Mouse (Mus musculus) adrenal gland, postnatal 10 days (tissue): Measurements from ENCODE around the gene Mrap. TPM values are rescaled to one million over a fixed set of nuclear protein-coding genes. Genes with fewer than 3 reads are reported as not detected.

Experiments
- DNase-seq: peaks from one replicate; pipeline ENCODE4 v3.0.0; 2021; ENCODE audit warnings: mixed read lengths
- long read RNA-seq, 2 experiments: library from polyadenylated mRNA; stranded (forward); transcript quantifications; one replicate each; pipeline ENCODE4 v2.0.0; 2021
- total RNA-seq, 2 experiments: library from RNA; stranded (reverse); gene quantifications; 2 replicates each; pipeline ENCODE4 v1.2.3; 2021

Gene Mrap
- 100 to 1,000 TPM; 218 to 374 TPM for total RNA-seq
- long read RNA-seq, experiment 1, transcript Mrap-202 (4 exons, 1,203 nt), result minor isoform, 9 of 354 reads
- long read RNA-seq, experiment 1, transcript Mrap-201 (3 exons, 1,001 nt), result major isoform, 264 of 354 reads
- long read RNA-seq, experiment 1, transcript Mrap-204 (3 exons, 661 nt), result minor isoform, 6 of 354 reads
- long read RNA-seq, experiment 1, partial matches to known transcripts, result 38 of 354 reads
- long read RNA-seq, experiment 1, other reads (novel, unspliced or antisense), result 37 of 354 reads
- long read RNA-seq, experiment 2, transcript Mrap-204 (3 exons, 661 nt), result minor isoform, 6 of 219 reads
- long read RNA-seq, experiment 2, transcript Mrap-201 (3 exons, 1,001 nt), result major isoform, 193 of 219 reads
- long read RNA-seq, experiment 2, partial matches to known transcripts, result 8 of 219 reads
- long read RNA-seq, experiment 2, other reads (novel, unspliced or antisense), result 9 of 219 reads

DNA sequence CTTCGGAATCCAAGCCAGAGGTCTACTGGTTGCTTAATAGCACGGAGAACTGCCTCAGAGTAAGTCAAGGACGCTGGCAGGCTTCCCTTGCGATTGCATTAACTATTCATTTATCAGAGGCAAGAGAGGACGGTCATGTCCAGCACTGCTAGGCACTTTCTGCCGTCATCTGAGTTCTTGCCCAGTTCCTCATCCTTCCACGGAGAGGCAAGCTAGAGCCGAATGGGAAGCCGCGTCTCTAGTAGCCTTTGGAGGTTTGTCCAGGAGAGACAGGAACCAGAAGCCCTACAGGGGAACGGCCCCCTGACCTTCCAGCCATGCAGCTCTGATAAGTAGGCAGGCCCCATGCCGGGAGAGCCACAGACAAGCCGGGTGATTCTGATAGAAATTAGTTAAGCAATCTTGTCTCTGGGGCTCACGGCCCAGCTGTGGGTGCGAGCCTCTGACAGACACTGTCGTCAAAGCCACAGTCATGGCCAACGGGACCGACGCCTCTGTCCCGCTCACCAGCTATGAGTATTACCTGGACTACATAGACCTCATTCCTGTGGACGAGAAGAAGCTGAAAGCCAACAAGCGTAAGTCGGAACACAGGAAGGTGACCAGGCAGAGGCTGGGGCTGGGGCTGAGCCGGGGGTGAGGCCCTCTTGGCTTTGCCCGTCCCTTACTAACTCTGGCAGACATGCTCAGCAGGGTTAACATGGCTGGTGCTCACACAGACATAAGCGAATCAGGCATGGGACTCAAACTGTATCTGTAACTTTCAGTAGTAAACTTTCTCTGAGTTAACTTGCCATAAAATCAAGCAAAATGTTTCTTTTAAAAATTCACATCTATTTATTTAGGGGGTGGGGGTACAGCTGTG is at the start of gene Mrap:
Gene Mrap, plus strand, starts transcription at position 116 of the 865 bp plus-strand sequence.
- peak; percentile 93 for DNase-seq

DNA sequence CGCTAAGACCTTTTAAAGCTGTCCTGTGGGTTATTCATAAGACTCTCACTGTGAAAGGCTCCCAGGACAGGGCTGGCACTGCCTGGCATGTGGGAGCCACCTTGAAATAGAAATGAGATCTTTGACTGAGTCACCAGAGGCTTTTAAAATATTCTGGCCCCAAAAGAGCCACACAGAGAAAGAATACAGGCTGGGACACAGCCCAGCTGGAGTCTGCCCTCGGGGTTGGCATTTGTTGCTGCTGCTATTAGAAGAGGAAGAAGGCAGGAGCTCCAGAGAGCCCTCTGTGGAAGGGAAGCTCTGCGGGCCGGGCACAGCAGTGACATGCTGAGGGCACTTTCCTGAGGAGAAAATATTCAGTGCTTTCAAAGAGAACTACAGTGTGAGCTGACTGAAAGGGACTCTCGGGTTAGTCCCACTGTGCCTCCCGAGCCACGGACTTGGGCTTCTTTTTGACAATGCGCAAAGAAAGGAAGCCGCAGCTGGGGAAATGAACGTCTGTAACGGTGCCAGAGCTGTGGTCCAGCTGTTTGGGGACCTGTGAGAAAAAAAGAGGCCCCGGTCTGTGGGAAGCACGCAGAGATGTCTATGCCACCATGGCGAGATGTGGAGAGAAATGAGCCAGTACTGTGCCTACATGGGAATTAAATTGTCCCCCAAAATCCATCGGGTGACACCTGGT is 45.2 kb upstream of the Mrap start:
- peak; percentile 61 for DNase-seq

DNA sequence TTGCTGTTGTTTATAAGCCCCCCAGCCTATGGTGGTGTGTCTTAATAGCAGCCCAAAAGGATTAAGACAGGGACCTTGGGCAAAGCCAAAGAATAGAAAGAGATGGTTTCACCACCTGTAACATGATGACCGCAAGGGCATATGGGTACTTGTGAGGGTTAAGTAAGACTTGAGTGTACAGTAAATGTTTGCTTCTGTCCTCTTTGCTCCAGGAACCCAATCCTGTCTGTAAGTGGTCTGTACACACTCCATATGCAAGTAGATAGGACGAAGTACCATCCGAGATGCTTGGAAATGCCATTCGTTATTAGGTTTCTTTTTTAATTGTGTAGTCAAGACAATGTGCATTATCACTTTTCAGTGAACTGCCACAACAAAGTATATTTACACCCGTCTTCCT is 44.4 kb upstream of the Mrap start:
- no peak for DNase-seq

DNA sequence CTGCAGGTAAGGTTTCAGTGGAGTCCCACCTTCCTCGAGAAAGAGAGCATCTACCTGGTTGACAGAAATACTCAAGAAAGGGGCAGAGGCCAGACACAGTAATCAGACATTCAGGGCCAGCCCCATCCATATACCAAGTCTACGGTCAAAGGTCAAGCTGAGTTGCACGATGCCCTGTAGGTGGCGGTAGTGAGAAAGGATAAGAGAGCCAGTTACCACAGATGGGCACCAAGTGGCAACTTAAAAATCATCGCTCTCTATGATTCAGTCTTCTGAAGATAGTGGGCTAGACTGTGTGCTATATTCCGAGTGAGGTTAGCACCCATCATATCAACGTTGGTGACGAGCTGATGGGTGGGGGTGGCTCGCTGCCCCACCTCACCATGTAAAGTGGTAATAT is 43.3 kb upstream of the Mrap start:
- DNase-seq, result peak; percentile 62

DNA sequence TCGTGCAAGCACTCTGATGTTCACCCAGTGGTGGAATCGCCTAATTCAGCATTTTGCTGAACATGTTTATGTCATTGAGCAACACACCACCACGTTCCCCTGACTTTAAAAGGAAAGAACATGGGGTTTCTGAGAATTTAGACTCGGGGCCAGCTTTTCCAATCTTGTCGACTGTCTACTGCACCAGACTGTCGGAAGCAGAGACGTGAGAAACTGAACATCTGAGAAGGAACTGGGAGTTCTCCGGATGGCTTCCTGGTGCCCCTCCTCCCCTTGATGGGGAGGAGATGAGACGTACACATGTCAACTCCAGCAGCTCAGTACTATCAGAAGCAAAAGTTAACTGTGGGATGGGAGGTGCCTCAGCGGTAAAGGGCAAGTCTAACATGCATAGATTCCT is 42.9 kb upstream of the Mrap start:
- no peak for DNase-seq

DNA sequence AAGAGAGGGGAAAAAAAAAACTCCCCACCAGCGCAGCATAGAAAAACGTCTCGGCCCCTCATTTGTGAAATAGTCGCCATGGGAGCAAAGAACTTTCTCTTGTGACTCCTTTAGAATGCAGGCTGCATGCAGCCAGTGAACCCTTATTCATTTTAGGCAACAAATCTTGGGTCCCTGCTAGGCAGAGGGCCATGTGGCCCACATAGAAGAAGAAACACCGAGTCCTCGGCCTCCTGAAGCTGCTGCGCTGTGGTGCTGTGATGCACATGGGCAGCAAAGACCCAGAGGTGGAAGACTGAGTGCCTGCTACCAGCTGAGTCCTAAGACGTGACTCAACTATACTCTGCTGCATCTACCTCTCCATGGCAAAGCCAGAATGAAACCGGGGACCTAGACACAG is 41.7 kb upstream of the Mrap start:
- DNase-seq, result no peak

DNA sequence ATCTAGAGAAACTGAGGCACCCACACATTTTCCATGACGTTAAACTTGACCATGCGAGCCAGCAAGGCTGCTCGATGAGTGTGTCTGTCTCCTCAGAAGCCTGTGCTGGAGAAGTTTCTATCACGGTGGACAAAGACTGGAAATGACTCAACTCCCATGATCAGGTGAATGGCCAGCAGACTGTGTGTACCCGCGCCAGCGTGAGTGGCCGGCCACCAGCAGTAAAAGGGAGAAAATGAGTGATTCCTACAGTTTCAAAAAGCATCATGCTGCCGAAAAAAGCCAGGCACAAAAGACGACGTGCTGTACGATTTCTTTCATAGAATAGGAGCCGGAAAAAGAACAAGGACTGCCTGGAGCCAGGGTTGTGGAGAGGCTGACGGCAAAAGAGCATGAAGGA is 38.6 kb upstream of the Mrap start:
- no peak for DNase-seq

DNA sequence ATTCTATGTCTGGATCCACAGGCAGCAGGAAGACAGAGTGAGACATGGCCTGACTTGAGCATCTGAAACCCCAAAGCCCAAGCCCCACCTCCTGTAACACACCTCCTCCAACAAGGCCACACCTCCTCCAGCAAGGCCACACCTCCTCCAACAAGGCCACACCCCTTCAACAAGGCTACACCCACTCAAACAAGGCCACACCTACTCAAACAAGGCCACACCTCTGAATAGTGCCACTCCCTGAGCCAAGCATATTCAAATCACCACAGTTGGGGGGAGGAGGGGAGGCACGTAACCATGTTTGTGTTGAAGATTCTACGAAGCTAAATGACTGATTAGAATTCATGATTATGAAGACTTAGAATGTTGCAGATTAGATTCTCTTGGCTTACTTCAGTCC is 36.5 kb upstream of the Mrap start:
- no peak for DNase-seq

DNA sequence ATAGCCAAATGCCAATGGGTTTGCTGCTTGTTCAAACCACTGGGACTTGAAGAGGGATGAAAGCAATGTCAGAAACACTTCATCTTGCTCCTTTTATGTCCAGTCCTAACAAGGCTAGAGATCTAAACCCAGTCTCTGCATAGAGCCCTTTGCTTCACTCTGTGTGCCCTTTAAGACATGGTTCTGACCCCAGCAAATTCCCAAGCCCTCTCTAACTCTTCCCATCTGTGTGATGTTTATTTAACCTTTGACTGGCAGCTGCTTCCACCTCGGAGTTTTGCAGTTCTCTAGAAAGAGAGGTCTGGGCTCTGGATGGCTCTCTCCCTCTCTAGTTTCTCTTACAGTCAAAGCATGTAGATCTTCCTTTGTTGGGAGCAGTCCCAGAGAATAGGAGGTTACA is 34.4 kb upstream of the Mrap start:
- DNase-seq, result no peak

DNA sequence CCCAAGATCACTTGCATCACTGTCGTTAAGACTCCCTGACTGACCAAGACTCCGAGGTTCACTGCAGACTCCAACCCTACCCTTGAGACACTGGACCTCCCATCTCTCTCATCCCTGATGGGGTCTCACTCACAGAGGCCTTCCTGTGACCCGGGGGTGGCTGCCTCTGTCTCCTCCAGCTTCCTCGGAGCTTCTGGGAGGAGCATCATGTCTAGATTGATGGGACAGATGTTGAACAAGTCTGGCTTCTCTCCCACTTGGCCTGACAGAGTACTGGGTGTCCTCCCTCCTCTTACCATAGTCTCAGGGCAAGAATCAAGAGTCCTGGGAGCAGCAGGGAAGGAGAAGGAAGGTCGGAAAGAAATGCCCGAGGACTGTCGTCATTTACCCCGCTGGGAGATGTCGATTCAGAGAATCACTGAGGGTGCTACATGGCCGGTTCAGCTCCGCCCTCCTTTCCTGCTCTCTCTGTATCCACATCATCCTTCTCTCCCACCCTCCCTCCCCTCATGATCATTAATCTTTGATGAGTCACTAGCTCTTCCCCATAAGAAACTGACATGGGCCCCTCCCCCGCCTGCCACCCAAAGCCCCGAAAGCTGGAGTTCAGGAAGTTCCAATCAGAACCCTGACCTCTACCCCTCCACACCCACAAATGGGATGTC is 33.7 kb upstream of the Mrap start:
- DNase-seq, result no peak

DNA sequence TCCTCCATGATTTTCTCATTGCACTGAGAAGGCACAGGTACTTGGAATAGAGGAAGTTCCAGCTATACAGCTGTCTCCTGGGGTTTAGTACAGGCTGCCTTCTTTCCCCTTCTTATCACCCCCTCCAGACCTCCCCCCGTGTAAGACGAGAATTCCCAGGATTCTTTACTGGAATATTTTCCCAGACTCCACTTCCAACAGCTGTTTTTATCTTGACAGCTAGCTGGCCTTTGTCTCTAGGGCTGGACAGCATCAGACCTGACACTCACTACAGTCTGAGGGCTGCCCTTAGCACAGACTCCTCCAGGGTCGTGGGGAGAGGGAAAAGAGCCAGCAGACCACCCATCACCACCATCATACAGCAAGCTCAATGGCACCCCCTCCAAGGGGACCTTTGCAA is 31.7 kb upstream of the Mrap start:
- no peak for DNase-seq

DNA sequence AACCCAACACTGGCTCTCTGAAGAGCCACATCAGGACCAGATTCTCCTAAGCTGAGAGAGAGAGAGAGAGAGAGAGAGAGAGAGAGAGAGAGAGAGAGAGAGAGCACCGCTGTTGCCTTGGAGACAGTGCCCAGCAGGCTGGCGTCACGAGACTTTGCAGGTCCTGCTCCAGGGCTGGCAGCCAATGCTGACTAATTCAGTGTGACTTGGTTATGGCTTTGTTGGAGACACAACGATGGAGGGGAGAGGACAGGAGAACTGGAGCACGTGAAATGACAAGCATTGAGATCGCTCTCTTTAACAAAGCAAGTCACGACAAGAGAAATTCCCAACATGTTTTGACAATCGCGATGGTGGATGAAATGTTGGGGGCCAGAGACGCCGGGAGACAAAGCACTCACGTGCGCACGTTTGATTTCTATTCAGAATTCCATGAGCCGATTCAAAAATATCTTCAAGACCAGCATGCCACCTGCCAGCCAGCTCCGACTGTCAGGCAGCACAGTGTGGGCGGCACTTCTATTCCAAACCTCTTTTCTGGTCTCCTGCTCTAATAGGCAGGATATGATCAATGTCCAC is 28.2 kb upstream of the Mrap start:
- peak; percentile 81 for DNase-seq

DNA sequence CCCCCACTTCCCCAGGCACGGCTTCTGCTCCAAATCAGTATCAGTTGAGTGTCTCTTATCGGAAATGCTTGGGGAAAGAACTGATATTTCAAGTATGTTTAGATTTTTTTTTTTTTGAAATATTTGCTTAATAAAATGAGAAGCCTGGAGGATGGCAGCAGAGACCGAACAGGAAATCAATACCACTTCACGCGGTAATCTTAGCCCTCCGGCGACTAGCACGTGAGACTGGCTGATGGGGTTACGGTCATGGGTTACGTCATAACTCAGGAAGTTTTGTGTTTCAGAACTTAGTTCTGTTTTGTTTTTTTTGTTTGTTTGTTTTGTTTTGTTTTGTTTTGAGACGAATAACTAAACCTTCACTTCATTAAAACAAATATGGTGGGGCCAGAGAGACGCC is 27.7 kb upstream of the Mrap start:
- DNase-seq, result no peak

DNA sequence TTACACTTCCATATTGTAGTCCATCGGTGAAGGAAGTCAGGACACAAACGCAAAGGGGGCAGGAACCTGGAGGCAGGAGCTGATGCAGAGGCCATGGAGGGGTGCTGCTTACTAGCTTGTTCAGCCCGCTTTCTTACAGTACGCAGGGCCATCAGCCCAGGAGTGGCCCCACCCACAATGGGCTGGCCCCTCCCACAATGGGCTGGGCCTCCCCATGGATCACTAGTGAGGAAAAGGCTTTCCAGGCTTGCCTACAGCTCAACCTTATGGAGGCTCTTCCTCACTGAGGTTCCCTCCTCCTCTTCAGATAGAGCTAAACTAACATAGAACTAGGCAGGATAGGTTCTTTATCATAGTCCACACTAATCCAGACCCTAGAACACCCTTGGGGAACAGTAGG is 14.0 kb upstream of the Mrap start:
- DNase-seq, result no peak

DNA sequence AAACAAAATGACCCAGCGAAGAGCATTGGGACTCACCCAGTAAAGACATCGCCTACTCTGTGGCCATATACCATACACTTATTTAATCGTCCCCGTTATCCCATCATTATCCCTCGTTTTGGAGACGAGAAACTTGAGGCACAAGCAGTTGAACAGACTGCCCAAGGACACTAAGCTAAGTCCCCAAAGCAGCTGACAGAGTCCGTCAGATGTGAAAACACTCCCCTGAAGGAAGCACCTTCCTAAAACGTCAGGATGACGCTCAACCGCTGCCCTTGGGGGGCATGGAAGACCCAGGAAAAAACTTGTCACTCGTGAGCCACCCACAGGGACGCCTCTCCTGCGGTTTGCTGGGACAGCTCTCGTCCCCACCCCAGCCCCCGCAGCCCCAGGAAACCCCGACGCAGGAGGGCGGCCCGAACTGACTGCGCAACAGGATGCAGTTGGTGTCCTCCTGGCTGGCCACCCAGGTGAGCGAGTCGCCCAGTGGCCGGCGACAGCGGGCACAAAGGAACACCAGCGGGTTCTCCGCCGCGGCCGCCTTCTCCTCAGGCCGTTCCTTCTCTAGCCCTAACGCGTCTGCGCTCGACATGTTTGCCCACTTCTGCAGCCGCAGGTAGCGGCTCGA is 11.3 kb upstream of the Mrap start:
- DNase-seq, result no peak

DNA sequence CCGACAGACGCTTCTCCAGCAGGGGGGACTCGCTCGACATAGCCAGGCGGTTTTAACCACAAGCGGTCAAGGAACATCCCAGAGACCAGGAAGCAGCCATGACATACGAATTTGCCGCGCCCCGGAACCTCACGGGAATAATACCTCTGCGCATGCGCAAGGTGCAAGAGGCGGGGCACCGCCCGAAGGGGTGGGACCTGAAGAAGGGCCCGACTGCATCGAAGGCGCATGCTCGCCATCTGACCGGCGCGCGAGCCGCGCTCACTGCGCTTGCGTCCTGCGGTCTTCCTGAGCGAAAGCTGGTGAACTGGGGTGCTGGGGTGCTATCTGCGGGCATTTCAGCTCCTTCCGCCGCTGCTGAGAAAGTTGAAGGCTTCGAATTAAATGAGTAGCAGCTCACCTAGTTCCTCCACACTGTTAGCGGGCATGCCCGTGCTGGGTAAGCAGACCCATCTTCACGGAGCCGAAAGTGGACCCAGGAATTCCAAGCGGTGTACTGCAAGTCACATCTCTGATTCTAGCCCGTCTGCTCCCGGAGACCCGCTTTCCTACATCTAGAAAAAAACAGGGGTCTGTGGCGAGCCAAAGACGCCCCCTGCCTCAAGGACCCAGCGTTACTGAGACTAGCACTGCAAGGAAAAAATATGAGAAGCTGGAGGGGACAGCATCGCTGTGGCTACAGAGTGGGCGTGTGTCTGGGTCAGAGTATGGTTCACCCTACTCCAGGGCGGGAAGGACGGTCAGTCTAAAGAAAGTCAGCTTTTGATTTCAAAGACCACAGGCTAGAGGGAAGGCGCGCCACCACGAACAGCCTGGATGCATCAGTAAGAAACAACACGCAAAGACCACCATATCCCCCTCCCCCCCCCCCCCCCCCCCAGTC is 10.5 kb upstream of the Mrap start, which contains the start of gene Mis18a:
Gene Mis18a, minus strand, starts transcription at position 172 of the 883 bp plus-strand sequence.
- DNase-seq, result peak; percentile 97

DNA sequence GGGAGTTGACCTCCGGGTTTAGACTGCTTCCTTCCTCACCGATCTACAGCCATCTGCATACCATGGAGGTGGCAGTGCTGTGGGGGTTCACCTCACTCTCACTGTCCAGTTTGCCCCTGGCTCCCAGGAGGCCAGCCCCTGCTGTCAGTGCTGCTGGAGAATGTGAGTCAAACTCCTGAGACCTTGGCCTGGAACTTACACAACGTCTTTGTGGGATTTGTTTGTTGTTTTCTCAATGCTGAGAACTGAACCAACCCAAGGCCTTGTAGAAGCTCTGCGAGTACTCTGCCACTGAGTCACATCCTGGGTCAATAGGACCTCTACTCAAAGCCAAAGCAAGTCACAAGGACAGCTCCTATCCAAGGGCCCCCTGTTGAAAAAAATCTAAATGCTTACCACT is 2.4 kb upstream of the Mrap start:
- DNase-seq, result peak; percentile 81

DNA sequence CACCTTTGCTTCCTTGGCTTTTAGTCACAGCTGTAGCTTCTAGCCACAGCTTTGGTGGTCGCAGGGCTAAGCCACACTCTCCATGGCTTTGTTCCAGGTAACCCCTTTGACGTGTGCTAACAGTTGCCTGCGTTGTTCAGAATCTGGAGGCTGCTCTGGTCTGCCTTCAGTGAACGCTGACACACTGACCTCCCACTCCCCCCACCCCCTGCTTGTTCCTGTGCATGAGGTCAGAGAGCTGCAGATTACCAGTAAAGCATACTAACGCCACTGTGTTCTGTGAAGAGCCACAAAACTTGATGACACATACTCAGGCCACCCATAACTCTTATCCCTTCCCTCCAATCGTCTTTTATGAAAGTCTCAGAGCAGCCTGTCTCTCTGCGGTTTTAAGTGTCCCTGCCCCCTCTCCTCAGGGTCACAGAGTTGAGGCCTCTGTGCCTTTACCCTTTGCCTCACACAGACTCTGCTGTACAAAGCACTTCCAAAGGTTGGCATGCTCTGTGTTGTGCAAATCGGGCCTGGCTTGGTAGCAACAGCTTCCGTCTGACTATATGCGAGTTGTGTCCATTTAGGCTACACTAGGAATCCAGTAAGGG is 1.2 kb upstream of the Mrap start:
- DNase-seq, result peak; percentile 84

DNA sequence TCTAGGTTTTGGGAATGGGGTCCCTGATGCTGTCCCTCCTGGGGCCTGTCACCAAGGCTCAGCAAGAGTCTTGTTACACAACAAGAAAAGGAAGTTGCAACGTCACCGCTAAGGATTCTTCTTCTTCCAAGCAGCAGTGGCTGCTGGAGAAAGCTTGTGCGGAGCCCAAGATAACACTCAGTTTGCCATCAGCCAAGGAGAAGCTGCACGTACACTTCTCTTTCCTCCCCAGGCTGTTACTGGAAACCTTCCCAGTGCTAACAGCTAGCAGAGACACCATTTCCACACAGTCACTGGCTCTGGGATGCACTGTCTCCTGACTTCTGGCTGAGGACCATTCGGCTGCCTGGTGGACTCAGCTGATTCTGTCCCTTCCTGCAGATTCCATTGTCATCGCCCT is 9.1 kb downstream of the Mrap start:
- no peak for DNase-seq

DNA sequence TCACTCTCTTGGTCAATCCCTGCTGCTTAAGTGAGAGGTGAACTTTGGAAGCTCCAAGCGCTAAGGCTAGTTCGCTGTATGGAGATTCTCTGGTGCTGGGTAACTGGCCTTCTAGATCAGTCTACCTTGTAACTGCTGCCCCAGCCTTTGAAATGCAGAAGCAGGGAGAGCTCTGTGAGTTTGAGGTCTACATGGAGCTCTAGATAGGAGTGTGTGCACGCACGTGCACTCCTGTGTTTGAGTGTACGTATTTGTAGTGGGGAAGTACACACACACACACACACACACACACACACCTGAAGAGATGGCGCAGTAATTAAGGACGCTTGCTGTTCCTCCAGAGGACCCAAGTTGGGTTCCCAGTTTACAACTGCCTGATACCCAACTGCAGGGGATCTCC is 10.2 kb downstream of the Mrap start:
- DNase-seq, result no peak
